Mouse (Mus musculus) forebrain, embryonic 14.5 days (tissue): ENCODE data around the gene Sh3rf3. TPM values are rescaled to one million over a fixed set of nuclear protein-coding genes. Genes with fewer than 3 reads are reported as not detected.

Experiments
- ATAC-seq: fragments of 200-750 bp; cut with Nextera tagmentation; 2 replicates; pipeline ENCODE4 v1.8.0; 2017; ENCODE audit warnings: mild to moderate bottlenecking, moderate library complexity
- DNase-seq: peaks from one replicate; pipeline ENCODE4 v3.0.0-alpha.2; 2015; ENCODE audit warnings: low spot score
- H3K27ac ChIP-seq: fragments of 300-500 bp; sonication (generic); 2 replicates; pipeline ENCODE4 v1.5.1; 2014; ENCODE audit warnings: low read depth, mild to moderate bottlenecking, control low read depth, low read length, moderate library complexity
- H3K27me3 ChIP-seq: fragments of 300-500 bp; sonication (generic); replicated peaks from 2 replicates; pipeline ENCODE4 v1.6.1; 2014; ENCODE audit warnings: low read length, control low read depth, mixed read lengths; ENCODE audit not compliant: control insufficient read depth, insufficient read depth
- H3K36me3 ChIP-seq: fragments of 300-500 bp; sonication (generic); 2 replicates; pipeline ENCODE4 v1.6.1; 2014; ENCODE audit warnings: low read length, control low read depth; ENCODE audit not compliant: control insufficient read depth, insufficient read depth
- H3K4me1 ChIP-seq: fragments of 300-500 bp; sonication (generic); 2 replicates; pipeline ENCODE4 v1.6.1; 2014; ENCODE audit warnings: antibody characterized with exemption, low read length, control low read depth; ENCODE audit not compliant: control insufficient read depth, insufficient read depth
- H3K4me2 ChIP-seq: fragments of 300-500 bp; sonication (generic); 2 replicates; pipeline ENCODE4 v1.6.1; 2014; ENCODE audit warnings: mild to moderate bottlenecking, control low read depth, low read length
- H3K4me3 ChIP-seq: fragments of 300-500 bp; sonication (generic); 2 replicates; pipeline ENCODE4 v1.5.1; 2014; ENCODE audit warnings: low read depth, low read length, control low read depth
- H3K9ac ChIP-seq: fragments of 300-500 bp; sonication (generic); 2 replicates; pipeline ENCODE4 v1.6.1; 2014; ENCODE audit warnings: mild to moderate bottlenecking, low read length, control low read depth, moderate library complexity
- H3K9me3 ChIP-seq: fragments of 300-500 bp; sonication (generic); replicated peaks from 2 replicates; pipeline ENCODE4 v1.6.1; 2016; ENCODE audit warnings: low read length, control low read depth, mixed read lengths; ENCODE audit not compliant: control insufficient read depth
- WGBS: fragments of 180-500 bp; shearing (Covaris S2); extraction: QIAGEN DNeasy Blood & Tissue Kit; methylation state at CpG from one replicate; pipeline ENCODE4 v1.1.7; 2014; 5-methylcytosine and 5-hydroxymethylcytosine counted together
- polyA plus RNA-seq: library from polyadenylated mRNA; unstranded; fragments of >200 nt; fragmentation: Nextera tagmentation; extraction: Ambion mirVana; gene quantifications from 2 replicates; pipeline ENCODE4 v1.2.1, GENCODE M21; 2014

The Sh3rf3 gene
- polyA plus RNA-seq, 1 experiment from 2014 or later = 5.8 TPM

DNA sequence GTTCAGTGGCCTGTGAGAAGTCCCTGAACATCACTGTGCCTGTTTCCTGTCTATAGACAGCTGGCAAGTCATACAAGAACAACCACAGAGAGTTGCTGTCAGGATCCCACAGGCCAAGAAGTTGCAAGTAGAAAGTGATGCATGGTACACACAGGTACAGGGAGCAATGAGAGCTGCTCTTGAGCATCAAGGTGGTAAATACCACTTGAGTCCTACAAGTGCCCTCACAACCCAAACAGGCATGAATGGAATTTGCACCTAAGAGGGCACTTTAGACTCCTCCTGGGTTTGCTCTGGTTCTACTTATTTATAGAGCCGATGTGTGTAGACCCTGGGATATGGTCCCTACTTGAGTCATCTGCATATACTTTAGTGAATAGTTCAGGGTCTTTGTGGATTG, 159.0 kb downstream of the Sh3rf3 start:
- ATAC-seq (no peak), DNase-seq (no peak)
- no peak overlapping the region for H3K4me2 ChIP-seq
- H3K36me3 ChIP-seq = no peaks in the 10 kb centered on the region
- H3K9ac ChIP-seq = no peak overlapping the region
- H3K27ac ChIP-seq = no peak overlapping the region
- H3K4me1 ChIP-seq = peaks cover 4% of the 10 kb centered on the region; the same call in 1 of the 2 replicates
- WGBS = 88% methylated on average over 1 of the region's 1 CpGs
- no peak overlapping the region for H3K4me3 ChIP-seq
- no peaks in the 10 kb centered on the region for H3K9me3 ChIP-seq
- H3K27me3 ChIP-seq = no peaks in the 10 kb centered on the region

DNA sequence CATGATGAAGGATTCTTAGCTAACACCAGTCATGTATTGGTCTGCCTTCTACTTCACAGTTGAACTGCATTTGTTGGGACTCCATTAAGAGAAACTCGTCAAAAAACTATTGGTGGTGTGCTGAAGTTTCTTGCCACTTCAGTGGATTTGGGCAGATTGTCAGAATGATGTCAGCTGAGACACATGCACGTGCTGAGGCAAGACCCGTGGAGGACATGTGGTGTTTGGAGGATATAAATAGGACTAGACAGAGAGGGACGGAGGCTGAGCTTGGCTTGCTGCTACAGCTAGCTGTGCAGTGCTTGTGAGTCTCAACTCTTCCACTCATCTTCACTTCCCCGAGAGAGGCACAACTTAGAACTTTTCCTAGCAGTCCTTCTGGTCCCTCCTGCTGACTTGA, 161.0 kb downstream of the Sh3rf3 start:
- no peak overlapping the region for H3K27ac ChIP-seq
- H3K36me3 ChIP-seq = no peaks in the 10 kb centered on the region
- H3K9ac ChIP-seq = no peak overlapping the region
- H3K4me1 ChIP-seq = no peaks in the 10 kb centered on the region
- no peak overlapping the region for H3K4me3 ChIP-seq
- 79% methylated on average over 5 of the region's 5 CpGs for WGBS
- no peak overlapping the region for H3K4me2 ChIP-seq
- DNase-seq = peak; percentile 5
- no peak for ATAC-seq
- no peaks in the 10 kb centered on the region for H3K9me3 ChIP-seq
- H3K27me3 ChIP-seq = no peaks in the 10 kb centered on the region

DNA sequence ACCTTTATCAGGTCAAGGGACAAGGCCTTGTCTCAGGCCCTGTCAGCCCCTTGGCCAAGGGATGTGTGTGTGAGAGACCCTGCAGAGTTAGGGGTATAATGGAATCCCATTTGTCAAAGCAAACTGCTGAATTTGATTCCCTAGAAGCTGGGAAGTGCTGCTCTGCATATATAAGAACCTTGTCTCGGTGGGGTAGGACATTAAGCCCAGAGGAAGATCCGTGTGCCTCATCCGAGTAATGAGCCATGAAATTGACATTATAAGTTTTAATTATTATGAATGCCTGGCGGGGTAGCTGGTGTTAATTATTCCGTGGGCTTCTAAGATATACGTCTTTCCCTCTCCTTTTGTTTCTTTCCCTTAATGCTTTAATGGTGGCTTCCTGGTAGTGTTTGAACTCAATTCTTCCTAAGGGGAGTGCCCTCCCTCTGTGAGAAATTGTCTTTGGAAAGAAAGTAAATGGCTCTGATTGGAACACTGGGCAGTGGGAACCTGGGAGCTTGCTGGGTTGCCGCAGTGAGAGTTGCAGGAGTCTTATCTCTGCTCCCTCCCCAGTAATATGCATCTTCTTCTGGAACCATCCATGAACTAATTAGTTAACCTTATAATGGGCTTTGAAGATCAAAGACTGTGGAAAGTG, 166.3 kb downstream of the Sh3rf3 start:
- no peak overlapping the region for H3K27ac ChIP-seq
- H3K9ac ChIP-seq = no peak overlapping the region
- H3K4me2 ChIP-seq = no peak overlapping the region
- no peak overlapping the region for H3K4me3 ChIP-seq
- H3K27me3 ChIP-seq = no peaks in the 10 kb centered on the region
- peaks cover 17% of the 10 kb centered on the region for H3K4me1 ChIP-seq
- no peaks in the 10 kb centered on the region for H3K9me3 ChIP-seq
- DNase-seq (no peak), ATAC-seq (no peak)
- H3K36me3 ChIP-seq = no peaks in the 10 kb centered on the region
- 12% methylated on average over 7 of the region's 7 CpGs for WGBS

DNA sequence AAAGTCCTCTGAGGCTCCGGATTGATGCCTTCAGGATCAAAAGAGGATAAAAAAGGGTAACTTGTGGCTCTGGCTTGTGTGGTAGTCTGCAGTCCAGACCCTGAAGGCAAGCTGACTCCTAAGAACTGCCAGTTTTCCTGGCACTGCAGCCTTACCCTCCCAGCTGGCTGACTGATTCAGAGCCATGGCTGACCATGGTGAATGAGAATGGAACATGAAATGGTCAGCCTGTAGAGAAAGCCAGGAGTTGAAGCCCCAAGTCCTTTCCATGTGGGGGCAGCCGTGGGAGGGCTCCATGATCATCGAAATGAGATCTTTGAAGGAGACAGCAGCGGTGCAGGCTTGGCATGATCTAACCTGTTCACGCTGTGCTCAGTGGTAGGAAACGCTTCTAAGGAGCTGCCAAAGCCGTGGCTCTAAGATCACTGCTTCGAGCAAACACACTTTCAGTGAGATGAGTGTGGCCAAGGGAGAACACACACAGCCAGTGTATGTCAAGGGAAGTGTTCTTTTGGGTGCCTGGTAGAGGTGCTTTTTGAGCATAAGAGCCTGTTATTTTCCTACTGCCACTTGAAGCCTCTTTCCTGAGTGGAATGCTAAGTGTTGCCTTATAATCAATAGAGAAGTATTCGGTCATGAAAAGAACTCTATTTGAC, 168.6 kb downstream of the Sh3rf3 start:
- DNase-seq (peak; percentile 28), ATAC-seq (peak; percentile 33)
- Histone ChIP-seq H3K27ac (peak overlapping the region; percentile 46; the same call in 1 of the 2 replicates), H3K36me3 (no peaks in the 10 kb centered on the region), H3K4me1 (peaks cover 17% of the 10 kb centered on the region), H3K27me3 (no peaks in the 10 kb centered on the region), H3K9me3 (no peaks in the 10 kb centered on the region), H3K4me3 (no peak overlapping the region), H3K9ac (no peak overlapping the region), H3K4me2 (no peak overlapping the region)
- WGBS = 52% methylated on average over 9 of the region's 9 CpGs

DNA sequence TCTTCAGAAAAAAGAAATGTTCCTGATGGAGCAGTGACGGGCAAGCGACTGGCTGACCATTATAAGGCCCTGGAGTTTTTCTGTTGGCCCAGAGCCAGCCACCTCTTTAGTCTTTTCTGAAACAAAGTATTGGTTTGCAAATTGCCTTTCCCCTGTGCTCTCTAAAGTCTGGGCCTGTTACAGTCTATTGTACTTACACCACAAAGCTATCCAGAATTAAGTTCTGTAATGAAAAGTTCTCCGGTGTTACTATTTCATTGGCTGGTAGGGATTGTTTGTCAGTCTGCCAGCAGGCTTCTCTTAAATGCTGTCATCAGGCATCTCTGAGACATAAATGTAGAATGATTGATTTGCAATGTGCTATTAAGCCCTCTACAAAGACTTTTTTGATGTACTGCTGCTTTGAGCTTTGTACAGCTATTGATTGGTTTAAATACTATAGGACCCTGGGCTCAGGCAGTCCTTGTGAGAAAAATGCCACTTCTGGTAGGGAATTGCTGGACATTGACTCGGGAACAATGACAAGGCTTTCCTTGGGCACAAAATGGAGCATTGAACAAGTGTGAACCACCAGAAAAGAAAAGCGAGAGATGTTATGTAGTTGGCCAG, 169.5 kb downstream of the Sh3rf3 start:
- Histone ChIP-seq H3K9me3 (no peaks in the 10 kb centered on the region), H3K4me3 (no peak overlapping the region), H3K36me3 (no peaks in the 10 kb centered on the region), H3K9ac (no peak overlapping the region), H3K27me3 (no peaks in the 10 kb centered on the region), H3K27ac (peak overlapping the region; percentile 9; the same call in 1 of the 2 replicates), H3K4me2 (no peak overlapping the region), H3K4me1 (peaks cover 17% of the 10 kb centered on the region)
- 12% methylated on average over 5 of the region's 5 CpGs for WGBS
- peak; percentile 81 for DNase-seq
- ATAC-seq = peak; percentile 84

DNA sequence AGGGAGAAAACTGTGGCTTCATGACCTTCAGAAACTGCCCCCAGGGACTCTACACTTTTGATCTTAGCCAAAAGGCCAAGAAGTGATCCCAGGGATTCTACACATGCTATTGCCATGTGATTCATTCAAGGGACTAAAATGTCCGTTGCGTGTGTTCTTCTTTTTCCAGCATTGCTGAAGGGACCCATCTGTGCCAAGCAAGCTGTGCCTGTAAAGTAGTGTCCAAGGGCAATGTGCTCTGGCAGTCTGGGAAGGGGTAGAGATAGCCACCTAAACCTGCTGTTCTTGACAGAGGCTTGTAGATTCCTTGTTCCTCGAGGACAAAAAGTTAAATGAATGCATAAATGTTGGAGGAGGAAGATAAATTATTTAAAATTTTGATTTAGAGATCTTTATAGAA, 178.5 kb downstream of the Sh3rf3 start:
- Histone ChIP-seq H3K4me2 (no peak overlapping the region), H3K27me3 (no peaks in the 10 kb centered on the region), H3K36me3 (no peaks in the 10 kb centered on the region), H3K4me3 (no peak overlapping the region), H3K9me3 (no peaks in the 10 kb centered on the region), H3K27ac (no peak overlapping the region; the same call in 1 of the 2 replicates), H3K4me1 (0 out of 2 replicates have a peak, but pooled peaks cover 2% of the 10 kb centered on the region), H3K9ac (no peak overlapping the region)
- no peak for DNase-seq
- no peak for ATAC-seq
- WGBS = 78% methylated on average over 3 of the region's 3 CpGs

DNA sequence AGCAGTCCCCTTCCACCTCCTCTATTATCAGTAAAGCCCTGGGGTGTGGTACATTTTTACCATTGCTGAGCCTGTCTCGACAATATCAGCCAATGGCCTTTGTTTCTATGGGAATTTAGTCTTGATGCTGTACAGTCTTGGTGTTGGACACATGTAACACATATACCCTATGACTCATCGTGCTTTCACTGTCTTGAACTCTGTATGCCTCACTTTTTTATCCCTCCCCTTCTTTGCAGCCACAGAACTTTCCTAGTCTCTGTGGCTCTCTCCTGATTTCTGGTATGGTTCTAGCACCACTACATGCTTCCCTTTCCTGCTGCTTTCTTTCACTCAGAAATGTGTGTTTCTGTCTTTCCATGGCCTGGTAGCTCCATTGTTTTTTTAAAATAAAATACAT, 181.6 kb downstream of the Sh3rf3 start:
- WGBS = 67% methylated on average over 2 of the region's 2 CpGs
- ATAC-seq = no peak
- H3K4me2 ChIP-seq = no peak overlapping the region

DNA sequence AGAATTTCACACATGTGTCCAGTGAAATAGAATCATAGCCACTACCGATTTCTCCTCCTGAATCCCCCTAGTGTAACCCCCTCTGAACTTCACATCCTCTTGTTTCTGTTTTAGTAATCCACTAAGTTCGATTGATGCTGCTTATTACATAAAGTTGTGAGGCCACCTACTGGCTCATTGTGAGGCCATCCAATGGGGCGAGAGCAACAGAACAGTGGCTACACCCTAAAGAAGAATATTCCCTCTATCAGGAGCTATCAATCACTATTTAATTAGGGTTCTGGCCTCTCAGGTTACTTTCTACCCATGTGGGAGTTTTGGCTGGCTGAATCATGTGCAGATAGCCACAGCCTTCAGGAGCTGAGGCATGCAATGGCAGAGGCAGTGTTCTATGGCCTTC, 182.0 kb downstream of the Sh3rf3 start:
- WGBS = 45% methylated on average over 3 of the region's 3 CpGs
- ATAC-seq = no peak

More for the DNA sequence above, 181.6 kb downstream of the Sh3rf3 start:
- DNase-seq = no peak
- H3K9ac ChIP-seq = no peak overlapping the region
- no peak overlapping the region for H3K27ac ChIP-seq
- no peaks in the 10 kb centered on the region for H3K36me3 ChIP-seq
- 0 out of 2 replicates have a peak, but pooled peaks cover 2% of the 10 kb centered on the region for H3K4me1 ChIP-seq
- H3K27me3 ChIP-seq = no peaks in the 10 kb centered on the region
- no peaks in the 10 kb centered on the region for H3K9me3 ChIP-seq
- no peak overlapping the region for H3K4me3 ChIP-seq

DNA sequence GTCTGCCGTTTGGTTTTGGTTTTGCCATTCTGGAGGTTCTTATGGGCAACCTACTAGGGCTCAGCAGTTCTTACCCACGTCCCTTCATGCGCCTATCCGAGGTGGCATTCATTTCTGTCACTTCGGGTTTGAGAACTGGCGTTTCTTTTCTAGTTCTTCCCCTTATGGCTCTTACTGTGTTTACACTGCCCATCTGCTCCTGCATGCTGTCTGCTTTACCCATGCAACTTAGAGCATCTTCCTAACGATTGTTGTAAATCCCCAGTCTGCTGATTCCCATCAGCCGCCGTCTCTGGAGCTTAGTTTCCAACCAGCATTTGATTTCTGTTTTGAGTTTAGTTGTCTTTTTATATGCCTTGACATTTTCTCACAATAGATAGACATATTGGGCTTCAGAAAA, 189.2 kb downstream of the Sh3rf3 start:
- no peak for ATAC-seq
- Histone ChIP-seq H3K4me1 (no peaks in the 10 kb centered on the region), H3K4me3 (no peak overlapping the region), H3K27me3 (no peaks in the 10 kb centered on the region), H3K36me3 (no peaks in the 10 kb centered on the region), H3K9ac (no peak overlapping the region), H3K4me2 (no peak overlapping the region), H3K9me3 (no peaks in the 10 kb centered on the region), H3K27ac (no peak overlapping the region)
- WGBS = 85% methylated on average over 9 of the region's 9 CpGs
- peak; percentile 38 for DNase-seq

More for the DNA sequence above, 182.0 kb downstream of the Sh3rf3 start:
- H3K27me3 ChIP-seq = no peaks in the 10 kb centered on the region
- no peak for DNase-seq
- H3K9me3 ChIP-seq = no peaks in the 10 kb centered on the region
- H3K4me1 ChIP-seq = 0 out of 2 replicates have a peak, but pooled peaks cover 2% of the 10 kb centered on the region
- no peak overlapping the region for H3K9ac ChIP-seq
- no peak overlapping the region for H3K27ac ChIP-seq
- no peaks in the 10 kb centered on the region for H3K36me3 ChIP-seq
- H3K4me2 ChIP-seq = no peak overlapping the region
- no peak overlapping the region for H3K4me3 ChIP-seq
